Mouse (Mus musculus): ENCODE results near the gene Gm45713. TPM values are rescaled to one million over a fixed set of nuclear protein-coding genes. Genes with fewer than 3 reads are reported as not detected.
A peak's percentile ranks its signal among the peaks of the same experiment; 100 is the strongest.

The Gm45713 gene
- total and polyA plus RNA-seq, 3 experiments = 3.9 TPM; not detected in 2

GRCm38 (mm10) chr7:45154096-45154992, 18.3 kb upstream of the Gm45713 start, which contains the start of the genes Pih1d1 and Aldh16a1 (continued):
- TF ChIP-seq TBP (IDR thresholded peaks at IDR 0.05; ENCODE audit: low read depth, low read length) (peak; percentile 70), MXI1 (IDR thresholded peaks at IDR 0.05; ENCODE audit: low read depth, low read length) (peak; percentile 87), TCF12 (IDR thresholded peaks at IDR 0.05; ENCODE audit: low read depth, low read length) (peak; percentile 74), CTCF (IDR thresholded peaks at IDR 0.05 in 2 of 3, conservative IDR thresholded peaks at IDR 0.05 in 1 of 3; ENCODE audit: control insufficient read depth in 1 of 3, insufficient read depth in 1 of 3, low read depth in 2 of 3, low read length in 3 of 3, poor library complexity in 1 of 3, severe bottlenecking in 1 of 3) (peak in 2 of 3 experiments; percentile 37 to 47; a peak in 4 of 6 replicates), RAD21 (IDR thresholded peaks at IDR 0.05; ENCODE audit: low read depth, low read length) (no peak)

- no peaks in the 10 kb centered on the region for H3K9me3 ChIP-seq (replicated peaks; ENCODE audit: insufficient read depth, low read length)
- peaks cover 7% of the 10 kb centered on the region; the same call in 1 of the 2 replicates for H3K79me2 ChIP-seq (ENCODE audit: control insufficient read depth, insufficient read depth, low read length, poor library complexity)
- H3K9ac ChIP-seq (ENCODE audit: control insufficient read depth, low read depth, low read length, poor library complexity, severe bottlenecking) = peak overlapping the region; percentile 99
- H3K4me1 ChIP-seq (ENCODE audit: control insufficient read depth in 1 of 2, insufficient read depth in 2 of 2, low read length in 2 of 2) = peaks cover 4 to 12% of the 10 kb centered on the region in 2 experiments; a peak in 3 of 4 replicates
- DNase-seq (ENCODE audit: low read depth, low spot score) = peak; percentile 24
- peak overlapping the region; percentile 92 for H3K27ac ChIP-seq (ENCODE audit: control insufficient read depth, low read depth, low read length)
- peak overlapping the region; percentile 84 to 85 for H3K4me3 ChIP-seq (ENCODE audit: control insufficient read depth in 1 of 2, insufficient read depth in 1 of 2, low read depth in 2 of 2, low read length in 2 of 2)
- H3K27me3 ChIP-seq (ENCODE audit: control insufficient read depth in 1 of 2, insufficient read depth in 2 of 2, low read length in 2 of 2) = no peaks in the 10 kb centered on the region
- peaks cover 0 to 7% of the 10 kb centered on the region in 2 experiments; a peak in 2 of 4 replicates for H3K36me3 ChIP-seq (ENCODE audit: control insufficient read depth in 1 of 2, insufficient read depth in 2 of 2, low read length in 2 of 2)
- TF ChIP-seq GABPA (IDR thresholded peaks at IDR 0.05; ENCODE audit: low read depth, low read length) (no peak), SMC3 (IDR thresholded peaks at IDR 0.05; ENCODE audit: low read depth, low read length) (no peak), KAT2A (conservative IDR thresholded peaks at IDR 0.05; ENCODE audit: low read depth, low read length) (no peak), TBP (IDR thresholded peaks at IDR 0.05; ENCODE audit: low read depth, low read length) (no peak), GATA1 (IDR thresholded peaks at IDR 0.05; ENCODE audit: low read depth, low read length) (no peak), POLR2A (IDR thresholded peaks at IDR 0.05; ENCODE audit: control insufficient read depth in 1 of 2, insufficient read depth in 1 of 2, low read depth in 1 of 2, low read length in 2 of 2, poor library complexity in 1 of 2) (no peak), SIN3A (IDR thresholded peaks at IDR 0.05; ENCODE audit: low read length) (no peak), E2F4 (IDR thresholded peaks at IDR 0.05; ENCODE audit: borderline replicate concordance, low read depth, low read length) (no peak), UBTF (IDR thresholded peaks at IDR 0.05; ENCODE audit: borderline replicate concordance, insufficient read depth, low read depth, low read length) (no peak), ZNF384 (IDR thresholded peaks at IDR 0.05; ENCODE audit: low read depth, low read length) (no peak), USF2 (IDR thresholded peaks at IDR 0.05; ENCODE audit: borderline replicate concordance in 1 of 2, insufficient read depth in 1 of 2, low read depth in 1 of 2, low read length in 2 of 2) (no peak), NRF1 (IDR thresholded peaks at IDR 0.05; ENCODE audit: insufficient read depth, low read depth, low read length, poor library complexity, severe bottlenecking) (no peak), CHD1 (IDR thresholded peaks at IDR 0.05; ENCODE audit: low read depth, low read length) (no peak), MYB (IDR thresholded peaks at IDR 0.05; ENCODE audit: low read depth, low read length) (no peak), RCOR1 (IDR thresholded peaks at IDR 0.05; ENCODE audit: low read depth, low read length) (no peak), HCFC1 (IDR thresholded peaks at IDR 0.05; ENCODE audit: low read depth, low read length) (no peak), ELF1 (IDR thresholded peaks at IDR 0.05; ENCODE audit: low read depth, low read length) (no peak)
Measured at GRCm38 (mm10) chr7:45153586-45153985, 17.6 kb upstream of the Gm45713 start.

Data from MEL (cell line).